Mouse (Mus musculus) gonadal fat pad, adult 2 months (tissue): ENCODE data around the gene Dlg1. TPM values are rescaled to one million over a fixed set of nuclear protein-coding genes. Genes with fewer than 3 reads are reported as not detected.

Experiments
- DNase-seq: peaks from one replicate; pipeline ENCODE4 v3.0.0-alpha.2; 2012; ENCODE audit warnings: low read depth
- polyA plus RNA-seq: library from polyadenylated mRNA; depleted of rRNA; stranded (reverse); fragments of >200 nt; gene quantifications from 2 replicates; pipeline ENCODE4 v1.2.3, GENCODE M21; 2012; rRNA removed

Dlg1 gene
- polyA plus RNA-seq, result 23.3 and 24.0 TPM in 2 replicates

DNA sequence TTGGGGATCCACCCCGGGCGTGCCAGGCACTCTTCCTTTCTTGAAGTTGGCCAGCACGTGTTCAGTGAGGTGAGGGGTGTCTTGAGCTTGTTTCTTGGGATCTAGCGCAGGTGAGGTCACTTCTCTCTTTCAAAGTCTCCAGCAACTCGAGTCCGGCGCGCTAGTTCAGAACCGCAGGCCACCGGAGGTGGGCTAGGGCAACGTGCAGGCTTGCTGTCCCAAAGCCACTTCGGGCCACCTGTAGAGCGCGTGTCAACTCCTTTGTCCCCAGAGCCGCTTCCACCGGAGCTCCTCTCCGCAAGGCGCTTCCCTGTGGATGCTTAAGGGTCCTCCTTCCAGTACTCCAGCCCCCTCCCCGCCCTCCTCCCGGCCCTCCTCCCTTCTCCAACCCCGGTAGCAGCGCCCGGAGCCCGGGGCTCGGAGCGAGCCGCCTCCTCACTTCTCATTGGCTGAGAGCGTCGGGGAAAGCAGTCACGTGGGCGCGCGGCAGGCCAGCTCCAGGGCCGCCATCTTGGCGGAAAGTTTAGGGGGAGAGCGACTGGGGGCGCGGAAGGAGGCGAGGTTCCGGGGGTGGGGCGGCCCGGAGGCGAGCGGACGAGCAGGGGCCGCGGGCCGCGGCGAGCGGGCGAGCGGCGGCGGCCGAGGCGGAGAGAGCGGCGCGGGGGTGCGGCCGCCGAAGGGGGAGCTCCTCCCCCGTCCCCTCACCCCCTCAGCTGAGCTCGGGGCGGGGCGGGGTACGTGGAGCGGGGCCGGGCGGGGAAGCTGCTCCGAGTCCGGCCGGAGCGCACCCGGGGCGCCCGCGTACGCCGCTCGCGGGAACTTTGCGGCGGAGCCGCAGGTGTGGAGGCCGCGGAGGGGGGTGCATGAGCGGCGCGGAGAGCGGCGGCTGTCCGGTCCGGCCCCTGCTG lies at the start of gene Dlg1:
Gene Dlg1, plus strand, starts transcription at position 65 of the 908 bp plus-strand sequence.
- no peak for DNase-seq

DNA sequence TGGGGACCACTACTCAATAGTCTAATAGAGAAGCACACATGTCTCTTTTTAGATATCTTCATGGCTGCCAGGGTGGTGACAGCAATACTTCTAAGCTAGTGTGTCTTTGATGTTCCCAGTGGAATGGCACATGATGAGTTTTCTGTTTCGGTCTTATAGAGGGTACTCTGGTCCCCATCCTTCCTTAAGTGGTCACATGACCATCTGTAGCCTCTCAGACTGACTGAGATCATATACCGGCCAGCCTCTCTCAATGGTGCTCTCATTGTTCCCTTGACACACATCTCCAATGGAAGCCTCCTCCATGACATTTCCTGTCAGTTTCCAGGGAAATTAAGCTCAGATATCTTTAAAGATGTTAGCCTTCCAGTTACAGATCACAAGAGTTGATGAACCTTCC lies 46.9 kb upstream of the Dlg1 start:
- no peak for DNase-seq

DNA sequence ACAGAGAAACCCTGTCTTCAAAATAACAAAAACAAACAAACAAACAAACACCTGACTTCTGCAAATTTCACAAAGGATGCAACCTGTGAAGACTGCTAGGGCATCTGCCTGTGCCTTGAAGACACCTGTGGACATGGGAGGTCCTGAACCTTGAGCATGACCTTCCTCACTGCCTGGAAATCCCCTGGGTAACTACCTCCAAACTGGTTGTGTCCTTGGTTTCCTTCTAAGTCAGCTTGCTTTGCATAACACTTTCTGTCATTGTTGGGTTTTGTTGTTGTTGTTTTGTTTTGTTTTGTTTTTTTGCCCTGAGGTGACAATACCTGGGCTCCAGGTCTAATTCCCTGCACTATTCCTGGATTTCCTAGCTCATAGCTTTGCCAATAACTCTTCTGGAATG lies 46.1 kb upstream of the Dlg1 start:
- DNase-seq, result no peak

DNA sequence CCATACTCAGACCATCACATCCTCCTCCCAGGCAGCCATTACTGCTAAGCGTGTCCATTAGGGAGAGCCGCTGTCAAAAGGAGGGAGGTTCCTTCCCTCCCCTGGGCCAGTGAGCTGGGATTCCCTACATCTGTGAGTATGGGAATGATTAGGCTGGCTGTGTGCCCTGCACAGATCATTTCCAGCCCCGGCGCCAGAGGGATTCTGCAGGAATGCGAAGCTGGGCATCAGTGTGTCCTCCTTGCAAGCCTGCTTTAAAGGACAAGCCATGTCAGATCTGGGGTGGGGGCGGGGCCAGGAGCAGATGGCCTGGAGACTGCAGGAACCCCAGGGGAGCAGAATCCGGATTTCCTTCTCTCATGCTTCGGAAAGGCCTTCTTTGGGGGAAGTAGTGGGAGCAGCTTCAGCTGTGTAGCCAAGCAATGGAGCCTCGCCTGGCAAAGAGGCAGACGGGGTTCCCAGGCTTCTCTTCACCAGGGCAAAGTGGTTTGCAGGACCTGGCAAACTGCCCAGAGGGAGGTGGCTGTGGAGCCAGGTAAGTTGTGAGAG lies 45.3 kb upstream of the Dlg1 start:
- DNase-seq, result no peak

DNA sequence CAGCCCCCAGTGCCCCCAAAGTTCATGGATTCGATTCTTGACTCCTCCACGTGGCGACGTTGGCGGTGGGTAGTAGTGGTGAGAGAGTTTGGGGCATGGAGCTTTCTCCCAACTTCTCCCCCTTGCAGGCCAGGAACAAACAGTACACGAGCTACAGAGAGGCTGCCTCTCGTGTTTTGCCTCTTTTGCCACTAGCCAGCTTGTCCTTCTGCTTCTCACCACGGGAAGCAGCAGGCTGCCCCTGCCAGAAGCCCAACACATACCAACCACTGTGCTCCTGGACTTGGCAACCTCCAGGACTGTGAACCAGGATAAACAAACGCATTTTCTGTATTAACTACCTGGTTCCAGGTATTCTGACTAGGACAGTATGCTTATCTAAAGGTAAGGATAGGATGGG lies 44.6 kb upstream of the Dlg1 start:
- DNase-seq, result no peak

DNA sequence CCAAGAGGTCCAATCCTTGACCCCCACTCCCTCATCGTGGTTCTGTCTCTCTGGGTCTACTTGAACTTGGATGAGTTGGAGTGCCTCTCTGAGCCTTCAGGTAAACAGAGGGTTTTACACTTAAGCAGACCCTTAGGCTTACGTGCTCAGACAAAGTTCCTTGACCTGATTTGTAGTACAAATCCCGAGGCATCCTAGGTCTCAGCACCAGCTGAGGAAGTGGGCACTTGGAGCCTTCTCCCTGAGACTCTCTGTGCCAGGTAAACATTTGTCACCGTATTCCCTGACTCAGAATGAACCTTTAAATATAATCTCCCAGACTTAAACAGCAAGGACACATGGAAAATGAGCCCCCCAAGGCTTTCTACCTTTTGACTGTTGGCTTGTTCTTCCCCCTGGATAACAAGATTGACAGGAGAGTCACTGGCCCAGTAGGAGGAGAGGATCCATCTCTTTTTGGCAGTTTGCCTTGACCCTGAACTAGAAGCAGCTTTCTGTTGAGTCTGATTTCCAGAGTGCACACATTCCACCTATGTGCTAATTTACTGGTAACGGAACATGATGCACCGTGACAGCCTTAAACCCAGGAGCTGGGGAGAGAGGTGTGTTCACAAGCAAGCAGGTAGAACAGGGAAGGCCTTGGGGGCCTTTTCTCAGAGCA lies 43.4 kb upstream of the Dlg1 start:
- no peak for DNase-seq

DNA sequence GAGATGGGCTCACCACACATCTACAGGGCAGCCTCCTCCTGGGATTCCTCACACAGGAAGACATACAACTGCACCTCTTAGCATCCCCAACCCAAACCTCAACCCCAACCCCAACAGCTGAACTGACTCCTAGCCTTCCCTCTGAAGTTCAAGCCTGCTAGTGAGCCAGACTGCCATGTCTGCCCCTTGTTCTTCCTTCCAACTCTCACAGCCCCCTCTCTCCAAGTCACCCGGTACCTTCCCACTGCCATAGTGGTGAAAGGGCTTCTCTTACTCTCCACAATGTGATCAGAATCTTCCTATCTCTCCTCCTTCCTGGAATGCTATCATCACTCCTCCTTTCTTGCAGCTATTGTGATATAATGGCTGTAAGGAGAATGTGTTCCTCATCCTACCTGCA lies 40.9 kb upstream of the Dlg1 start:
- no peak for DNase-seq

DNA sequence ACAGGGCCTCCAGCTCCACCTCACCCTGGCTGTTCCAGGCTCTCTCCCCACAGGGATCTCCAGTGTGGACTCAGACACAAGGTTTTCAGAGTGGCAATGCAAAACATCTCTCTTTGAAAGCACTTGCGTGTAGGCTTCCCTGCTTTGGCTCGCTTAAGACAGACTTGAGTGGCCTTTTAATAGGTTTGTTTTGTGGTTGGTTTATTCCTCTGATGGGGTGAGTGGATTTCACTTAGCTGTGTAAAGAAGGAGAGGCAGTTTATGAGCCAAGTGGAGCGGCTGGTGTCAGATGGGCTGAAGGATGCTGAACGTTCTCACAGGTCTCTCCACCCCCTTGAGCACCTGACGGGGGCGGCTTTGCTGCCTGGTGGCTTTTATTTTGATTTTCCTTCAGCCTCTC lies 40.1 kb upstream of the Dlg1 start:
- DNase-seq, result no peak

DNA sequence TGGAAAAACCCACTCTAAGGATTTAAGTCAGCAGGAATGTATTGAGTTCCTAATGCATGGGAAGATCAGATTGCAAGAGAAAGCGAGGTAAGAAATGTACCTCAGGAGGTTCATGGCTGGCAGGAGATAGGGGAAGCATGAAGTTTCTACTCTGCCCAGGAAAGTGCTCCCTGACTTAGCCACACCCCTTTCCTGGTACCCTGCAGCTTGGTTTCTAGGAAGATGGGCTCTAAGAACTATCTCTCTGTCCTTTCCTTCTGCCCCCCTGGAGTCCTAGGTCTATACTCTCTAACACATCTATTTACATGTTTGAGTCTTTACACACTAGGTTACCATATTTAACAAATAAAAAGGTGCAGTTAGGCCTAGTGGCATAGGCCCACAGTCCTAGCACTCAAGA lies 38.5 kb upstream of the Dlg1 start:
- no peak for DNase-seq

DNA sequence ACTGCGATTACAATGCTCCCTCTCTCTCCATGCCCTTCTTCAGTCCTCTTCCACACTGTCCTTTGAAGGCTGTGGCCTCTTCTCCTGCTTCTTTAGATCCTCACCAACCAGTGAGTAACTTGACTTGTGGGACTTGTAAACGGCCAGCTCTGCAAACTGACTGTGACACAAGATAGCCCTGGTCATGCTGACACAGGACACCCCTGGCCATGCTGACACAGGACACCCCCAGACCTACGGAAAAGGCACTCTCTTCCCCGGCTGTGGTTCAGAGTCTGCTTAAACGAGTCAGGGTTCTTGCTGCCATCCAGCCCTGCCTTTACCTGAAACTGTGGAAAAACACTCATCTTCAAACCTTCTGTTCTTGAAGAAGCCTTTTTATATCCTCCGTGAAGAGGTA lies 36.9 kb upstream of the Dlg1 start:
- no peak for DNase-seq

DNA sequence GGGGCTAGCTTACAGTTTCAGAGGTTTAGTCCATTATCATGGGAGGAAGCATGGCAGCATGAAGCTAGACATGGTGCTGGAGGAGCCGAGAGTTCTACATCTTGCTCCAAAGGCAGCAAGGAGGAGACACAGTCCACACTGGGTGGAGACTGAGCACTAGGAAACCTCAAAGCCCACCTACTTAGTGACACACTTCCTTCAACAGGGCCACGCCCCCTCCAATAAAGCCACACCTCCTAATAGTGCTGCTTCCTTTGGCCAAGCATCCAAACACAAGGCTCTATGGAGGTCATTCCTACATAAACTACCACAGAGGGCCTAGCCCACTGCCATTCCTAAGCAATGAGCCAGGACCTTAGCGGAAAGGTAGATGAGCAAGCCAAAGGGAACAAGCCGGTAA lies 32.9 kb upstream of the Dlg1 start:
- no peak for DNase-seq

DNA sequence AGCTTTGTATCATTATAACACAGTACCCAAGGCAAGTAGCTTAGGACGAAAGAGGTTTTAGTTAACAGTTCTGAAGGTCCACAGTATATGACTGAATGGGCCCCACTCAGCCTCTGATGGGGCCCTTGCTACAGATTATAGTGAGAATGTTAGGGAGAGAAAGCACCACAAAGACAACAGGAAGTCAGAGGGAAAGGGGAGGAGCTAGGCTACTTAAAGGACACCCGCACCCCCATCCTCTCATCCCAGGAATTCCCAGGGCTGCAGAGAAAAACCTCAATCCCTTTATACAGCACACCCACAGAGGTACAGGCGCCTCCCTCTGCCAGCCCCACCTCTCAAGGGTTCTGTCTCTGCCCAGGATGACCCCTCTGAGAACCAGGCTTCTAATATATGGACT lies 32.2 kb upstream of the Dlg1 start:
- no peak for DNase-seq

DNA sequence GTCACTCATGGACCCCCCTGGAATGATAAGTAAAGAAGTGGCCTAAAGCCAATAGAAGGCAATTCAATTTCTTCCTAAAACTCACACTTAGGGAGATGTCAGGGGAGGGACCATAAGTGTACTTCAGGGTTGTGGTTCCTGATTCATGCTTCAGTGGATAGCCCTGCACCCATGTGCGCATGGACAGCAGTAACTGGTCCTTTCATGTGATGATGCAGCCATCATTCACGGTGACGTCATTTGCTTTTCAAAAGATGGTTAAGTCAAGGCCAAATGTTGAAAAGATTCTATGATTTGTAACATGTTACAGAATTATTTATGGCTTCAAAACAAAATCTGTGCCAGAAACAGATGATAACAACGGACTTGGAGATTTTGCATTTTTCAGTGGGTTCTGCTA lies 28.9 kb upstream of the Dlg1 start:
- no peak for DNase-seq

DNA sequence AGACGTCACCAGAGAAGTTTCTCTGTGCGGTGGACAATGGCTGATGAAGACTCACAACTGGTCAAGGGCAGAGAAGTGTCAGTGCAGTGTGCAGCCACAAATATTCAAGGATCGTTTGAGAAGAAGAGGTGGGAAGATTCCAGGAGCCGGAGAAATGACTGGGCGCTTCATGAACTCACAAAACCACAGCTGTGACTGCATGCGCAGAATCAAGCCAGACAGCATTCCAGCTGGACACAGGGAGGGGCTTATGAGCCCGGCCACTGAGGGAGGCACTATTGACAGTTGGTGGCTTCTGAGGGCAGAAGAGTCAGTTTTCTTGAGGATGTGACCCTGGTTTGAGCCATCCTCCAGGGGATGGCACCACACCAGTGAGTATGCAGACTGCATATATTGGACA lies 24.9 kb upstream of the Dlg1 start:
- no peak for DNase-seq

DNA sequence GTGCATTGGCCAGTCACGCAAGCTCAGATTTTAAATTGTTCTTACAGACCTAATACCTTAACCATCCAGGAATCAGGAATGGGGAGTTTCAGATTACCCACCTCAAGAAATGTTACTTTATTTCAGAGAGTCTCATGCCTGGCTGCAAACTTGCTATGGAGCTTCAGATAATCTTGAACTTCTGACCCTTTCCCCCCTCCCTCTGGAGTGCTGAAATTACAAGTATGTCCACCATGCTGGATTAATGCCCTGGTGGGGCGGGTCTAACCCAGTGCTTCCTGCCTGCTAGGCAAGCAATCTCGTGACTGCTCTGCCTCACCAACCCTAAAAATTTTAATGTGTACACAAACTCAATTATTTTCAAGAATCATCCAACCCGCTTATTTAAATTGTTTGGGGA lies 23.3 kb upstream of the Dlg1 start:
- DNase-seq, result no peak

DNA sequence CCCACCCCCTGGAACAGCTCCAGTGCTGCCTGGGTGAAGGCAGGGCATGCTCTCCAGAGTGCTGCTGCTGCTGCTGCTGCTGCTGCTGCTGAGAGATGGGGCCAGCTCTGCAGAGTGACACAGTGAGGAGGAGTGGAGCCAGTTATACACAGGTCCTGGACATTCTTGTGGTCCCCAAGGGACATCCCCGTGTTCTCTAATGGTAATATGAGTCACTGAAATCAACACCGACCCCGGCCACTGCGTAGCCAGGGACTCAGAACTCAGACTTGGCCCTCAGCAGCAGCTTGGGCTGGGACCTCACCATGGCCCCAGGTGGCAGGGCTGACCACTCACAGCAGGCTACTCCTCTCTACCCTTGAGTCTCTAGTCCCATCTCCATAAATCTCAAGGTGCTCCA lies 21.5 kb upstream of the Dlg1 start:
- DNase-seq, result no peak

DNA sequence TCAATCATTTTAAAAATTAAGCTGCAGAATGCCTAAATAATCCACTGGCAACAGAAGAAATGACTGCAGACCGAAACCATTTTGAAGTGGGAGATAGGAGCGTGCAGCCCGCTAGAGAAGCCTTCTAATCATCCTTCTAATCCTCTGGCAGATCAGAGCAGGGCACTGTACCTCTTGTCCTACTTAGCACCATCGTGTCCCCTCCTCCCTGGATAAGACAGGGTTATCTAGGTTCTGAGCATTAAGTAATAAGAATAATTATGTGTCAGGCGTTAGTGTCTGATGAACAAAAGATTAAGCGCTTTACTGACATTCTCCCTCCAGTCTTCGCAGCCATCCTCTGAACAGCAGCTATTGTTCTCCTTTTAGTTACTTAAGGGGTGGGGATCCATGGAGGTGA lies 16.0 kb upstream of the Dlg1 start:
- DNase-seq, result no peak

DNA sequence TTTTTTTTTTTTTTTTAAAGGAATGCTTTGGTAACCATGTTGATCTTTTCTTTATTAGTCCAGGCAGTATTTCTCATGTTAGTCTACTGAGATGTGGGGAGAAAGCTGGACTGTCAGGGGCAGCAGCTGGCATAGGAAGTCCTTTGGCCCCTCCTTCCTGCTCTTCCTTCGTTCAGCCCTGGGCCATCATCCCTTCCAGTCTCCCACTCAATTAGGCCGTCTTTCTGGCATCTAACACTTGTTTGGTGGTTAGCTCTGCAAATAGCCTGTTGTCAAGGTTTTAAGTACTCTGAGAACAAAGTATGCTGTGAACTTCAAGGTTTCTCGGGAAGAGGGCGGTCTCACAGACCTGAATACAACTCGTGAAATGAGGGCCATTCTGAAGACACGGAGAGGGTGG lies 12.5 kb upstream of the Dlg1 start:
- no peak for DNase-seq

DNA sequence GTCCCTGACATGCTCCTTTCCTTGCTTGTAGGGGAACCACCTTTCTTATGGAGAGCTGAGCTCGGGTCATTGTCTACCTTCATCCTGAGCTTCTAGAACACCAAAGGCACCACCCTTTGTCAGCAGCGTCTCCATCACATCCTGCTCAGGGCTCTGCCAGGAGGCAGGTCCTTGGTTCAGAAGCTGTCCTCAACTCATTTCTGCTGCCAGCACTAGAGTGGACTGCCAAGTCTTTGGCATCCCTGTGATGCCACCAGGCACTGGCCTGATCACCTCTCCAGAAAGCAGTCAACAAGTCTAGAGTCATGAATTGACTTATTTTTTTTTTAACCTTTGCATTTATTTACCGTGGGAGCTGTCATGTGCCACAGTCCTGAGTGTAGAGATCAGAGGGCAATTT lies 11.7 kb upstream of the Dlg1 start:
- DNase-seq, result no peak

DNA sequence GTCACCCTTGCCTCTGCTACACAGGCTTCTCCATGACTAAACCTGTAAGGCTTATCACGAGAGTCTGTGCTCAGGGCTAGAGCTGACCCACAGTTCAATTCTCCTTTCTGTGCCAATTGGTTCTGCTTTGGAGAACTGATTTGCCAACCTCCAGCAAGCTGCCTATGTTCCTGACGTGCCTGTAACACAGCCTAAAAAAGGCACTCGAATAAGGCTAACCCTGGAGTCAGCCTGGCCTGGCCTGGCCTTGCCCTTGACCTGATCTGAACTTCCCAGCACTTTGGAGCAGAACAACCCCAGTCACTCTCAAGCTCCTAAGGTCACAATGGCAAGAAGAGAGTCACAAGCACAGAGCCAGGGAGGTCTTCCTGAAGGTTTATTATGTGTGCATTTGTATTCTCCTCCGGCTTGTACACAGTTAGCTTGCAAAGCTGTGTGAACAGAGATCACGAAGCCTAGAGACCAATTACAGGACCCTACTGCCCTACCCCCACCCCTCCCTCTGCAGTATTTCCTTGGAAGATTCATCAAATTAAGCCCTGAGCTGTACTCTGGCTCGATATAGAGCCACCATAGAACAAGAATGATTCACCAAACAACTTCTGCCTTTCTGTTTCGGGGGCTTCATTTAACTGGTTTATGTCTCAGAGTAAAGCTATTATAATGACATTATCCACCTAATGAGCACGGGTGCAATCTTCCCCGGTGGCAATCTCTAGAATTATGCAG lies 11.0 kb upstream of the Dlg1 start:
- DNase-seq, result no peak

DNA sequence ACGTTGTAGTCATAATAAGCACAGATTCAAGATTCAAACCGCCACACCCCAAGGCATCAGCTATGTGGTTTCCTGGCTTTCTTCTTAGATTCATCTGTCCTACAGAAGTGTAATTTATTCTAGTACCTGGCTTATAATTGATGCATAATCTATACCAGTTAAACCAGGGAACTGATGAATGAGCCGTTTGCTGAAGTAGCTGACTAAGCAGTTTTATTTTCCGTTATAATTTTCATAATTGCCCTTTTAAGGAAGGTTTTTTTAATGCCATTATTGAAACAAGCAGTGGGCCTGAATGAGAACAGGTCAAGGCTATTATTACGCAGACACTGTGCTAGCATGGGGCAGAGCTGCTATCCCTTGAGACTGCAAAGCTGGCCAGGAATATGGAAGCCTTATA lies 9.6 kb upstream of the Dlg1 start:
- no peak for DNase-seq

DNA sequence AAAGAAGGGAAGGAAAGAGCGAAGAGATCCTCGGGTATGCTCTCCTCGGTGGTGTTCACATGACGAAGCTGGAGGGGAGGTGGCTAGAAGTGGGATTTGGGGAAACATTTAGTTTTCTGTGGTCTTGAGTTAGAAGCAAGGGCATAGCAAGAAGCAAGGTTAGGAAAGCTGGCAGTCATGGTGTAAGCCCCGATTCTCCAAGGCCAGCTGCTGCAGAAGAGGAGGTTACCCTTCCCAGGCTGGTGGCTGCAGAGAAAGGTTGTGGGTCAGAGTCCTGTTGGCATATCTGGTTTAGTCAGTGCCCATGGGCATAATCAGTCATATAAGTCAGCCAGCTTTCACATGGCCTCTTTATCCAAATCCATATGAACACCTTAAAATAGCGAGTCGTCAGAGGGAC lies 9.2 kb upstream of the Dlg1 start:
- DNase-seq, result no peak

DNA sequence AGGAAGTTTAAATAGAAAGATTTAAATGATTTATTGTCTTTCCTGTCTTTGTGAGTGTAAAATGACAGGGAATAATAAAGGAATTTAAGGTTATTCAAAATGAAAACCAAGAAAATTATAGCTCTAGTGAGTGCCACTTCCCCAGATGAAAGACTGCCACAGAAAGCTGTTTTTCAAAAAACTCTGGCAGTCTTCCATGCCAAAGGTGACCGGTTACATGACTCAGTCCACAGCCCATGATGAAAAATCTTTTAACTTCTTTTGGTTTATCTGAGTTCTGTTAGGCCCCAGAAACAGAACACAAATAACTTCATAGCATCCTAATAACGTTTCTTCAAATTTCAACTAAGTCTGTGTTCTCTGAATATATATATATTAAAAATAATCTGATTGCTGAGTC lies 7.7 kb upstream of the Dlg1 start:
- no peak for DNase-seq
